Mouse (Mus musculus) liver (tissue): ENCODE results near the gene Aplp2.

Source experiments
- DNase-seq: peaks from one replicate; pipeline ENCODE4 v3.0.0-alpha.2; 2020; ENCODE audit warnings: mixed read lengths

The Aplp2 gene

GRCm38 (mm10) chr9:31223475-31223874 is 11.9 kb upstream of the Aplp2 start:
- DNase-seq, result no peak

DNA sequence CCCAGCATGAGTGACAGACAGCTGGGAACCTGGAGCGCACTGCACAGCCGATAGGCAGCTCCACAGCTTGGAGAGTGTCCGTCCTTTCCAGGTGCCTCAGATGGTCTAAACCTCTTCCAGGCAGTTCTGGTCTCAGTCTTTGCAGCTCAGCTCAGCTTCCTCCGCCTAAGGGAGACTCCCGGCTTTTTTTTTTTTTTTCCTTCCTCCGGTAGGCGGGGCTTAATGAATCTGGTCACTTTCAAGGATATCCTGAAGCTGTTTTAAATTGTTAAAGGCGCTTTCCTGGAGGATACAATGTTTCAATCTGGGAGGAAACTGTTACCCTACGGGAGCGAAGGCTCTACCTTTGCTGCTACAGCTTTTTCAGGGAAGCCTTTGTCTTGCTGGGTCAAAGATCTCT is 9.6 kb upstream of the Aplp2 start:
- no peak for DNase-seq

DNA sequence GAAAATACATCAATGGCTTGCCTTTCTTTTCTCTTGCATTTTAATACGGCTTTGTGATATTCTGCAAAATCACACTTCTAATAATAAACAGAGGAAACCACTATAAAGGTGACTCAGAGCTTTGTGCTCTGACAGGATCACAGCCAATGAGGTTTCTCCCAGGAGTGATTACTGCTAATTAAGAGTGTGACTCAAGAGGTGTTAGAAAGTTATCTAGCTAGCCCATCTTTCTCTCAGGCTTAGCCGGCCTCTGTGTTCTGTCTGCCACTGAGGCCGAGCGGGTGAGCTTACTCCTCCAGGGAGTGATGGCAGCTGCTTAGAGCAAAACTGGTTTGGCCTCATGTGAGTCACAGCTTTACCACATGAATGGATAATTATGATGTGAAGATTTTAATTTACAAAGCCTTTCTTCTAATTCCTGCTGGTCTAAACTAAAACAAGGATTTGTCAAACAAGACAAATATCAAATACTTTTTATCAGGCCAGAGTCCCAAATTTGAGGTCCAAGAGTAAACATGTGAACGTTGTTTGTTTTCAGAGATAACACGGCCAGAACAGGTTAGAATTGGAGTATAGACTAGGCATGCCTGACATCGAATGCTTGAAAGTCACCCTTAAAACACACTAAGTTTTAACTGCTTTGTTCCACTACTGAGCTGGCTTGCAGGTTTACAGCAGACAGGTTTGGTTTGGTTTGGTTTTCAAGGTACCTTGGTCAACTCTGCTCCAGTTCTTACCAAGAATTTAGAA is 6.2 kb upstream of the Aplp2 start:
- no peak for DNase-seq

DNA sequence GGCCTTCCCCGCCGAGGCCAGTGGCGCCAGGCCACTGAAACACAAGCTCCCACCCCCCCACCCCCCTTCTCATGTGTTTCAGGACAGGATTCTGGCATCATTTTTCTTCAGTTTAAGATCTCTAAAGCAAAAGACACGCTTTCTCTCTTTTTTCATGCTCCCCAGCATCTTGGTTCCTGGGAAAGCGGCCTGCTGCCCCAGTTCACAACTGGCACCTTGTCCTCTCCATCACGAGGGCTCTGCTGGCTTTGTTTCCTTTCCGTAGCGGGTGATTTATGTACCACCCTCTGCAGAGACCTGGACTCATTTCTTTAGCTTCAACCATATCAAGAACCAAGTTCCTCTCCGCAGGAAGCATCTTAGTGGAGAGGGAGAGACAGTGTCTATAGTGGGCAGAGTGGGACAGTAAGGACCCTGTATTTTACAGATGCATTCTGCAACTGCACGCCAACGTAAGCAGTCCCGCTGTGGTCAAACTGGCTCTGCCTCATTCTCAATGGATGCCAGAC is 939 bp upstream of the Aplp2 start:
- DNase-seq, result no peak

DNA sequence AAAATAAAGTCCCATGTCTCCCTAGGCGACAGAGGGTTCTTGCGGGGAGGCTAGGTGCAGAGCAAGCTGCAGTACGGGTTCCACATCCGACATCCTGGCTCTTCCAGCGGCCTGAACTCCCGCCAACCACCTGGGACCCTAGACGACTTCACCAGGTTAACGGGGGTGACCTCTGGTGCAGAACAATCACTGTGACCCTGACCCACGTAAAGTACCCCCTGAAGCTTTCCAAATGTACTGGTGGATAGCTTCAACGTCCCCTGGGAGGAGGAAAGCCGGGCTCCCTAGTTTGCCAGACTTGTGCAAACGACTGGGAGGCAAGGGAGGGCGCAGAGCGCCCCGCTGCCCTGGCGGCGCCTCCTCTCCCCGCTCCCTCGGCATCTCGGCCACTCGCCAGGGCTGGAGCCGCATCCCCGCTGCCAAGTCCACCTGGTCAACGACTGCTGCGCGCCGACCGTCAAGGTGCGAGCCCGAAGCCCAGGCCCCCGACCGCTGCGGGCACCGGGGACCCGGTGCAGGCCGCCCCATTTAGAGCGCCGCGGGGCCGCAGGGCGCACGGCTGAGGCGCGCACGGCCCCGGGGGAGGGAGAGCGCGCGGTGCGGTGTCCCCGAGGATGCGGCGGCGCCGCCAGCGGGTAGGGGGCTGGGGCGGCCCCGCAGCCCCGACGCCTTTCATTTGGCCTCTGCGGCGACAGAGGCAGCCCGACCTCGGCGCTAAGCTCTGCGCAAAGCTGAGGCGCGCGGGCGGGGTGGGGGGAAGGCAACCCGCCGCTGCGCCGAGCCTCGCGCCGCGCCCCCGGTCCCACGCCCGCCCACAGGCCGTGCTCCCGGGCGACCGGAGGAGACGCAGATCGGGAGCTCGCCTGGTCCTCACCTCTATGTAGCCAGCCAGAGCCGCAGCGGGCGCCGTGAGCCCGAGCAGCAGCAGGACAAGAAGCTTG is 596 bp downstream of the Aplp2 start:
- DNase-seq, result peak; percentile 51

DNA sequence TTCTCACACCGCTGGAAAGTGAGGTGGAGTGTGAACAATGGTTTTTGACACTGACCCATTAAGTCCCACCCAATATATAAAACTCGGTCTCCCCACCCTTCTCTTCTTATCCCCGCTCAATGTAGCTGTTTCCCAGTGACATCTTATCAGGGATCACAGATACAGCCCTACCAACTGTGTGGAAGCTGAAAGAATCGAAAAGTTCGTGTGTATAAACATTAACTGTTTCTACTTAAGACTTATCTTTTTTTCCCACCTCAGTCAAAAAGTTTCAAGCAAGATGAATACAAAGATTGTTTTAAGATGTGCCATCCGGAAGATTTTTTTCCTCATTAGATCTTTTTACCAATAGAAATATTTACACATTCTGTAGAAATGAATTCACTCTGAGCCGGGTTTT is 1.5 kb downstream of the Aplp2 start:
- DNase-seq, result peak; percentile 11

- no peak for DNase-seq
Observed at GRCm38 (mm10) chr9:31209502-31209901, 2.1 kb downstream of the Aplp2 start.

DNA sequence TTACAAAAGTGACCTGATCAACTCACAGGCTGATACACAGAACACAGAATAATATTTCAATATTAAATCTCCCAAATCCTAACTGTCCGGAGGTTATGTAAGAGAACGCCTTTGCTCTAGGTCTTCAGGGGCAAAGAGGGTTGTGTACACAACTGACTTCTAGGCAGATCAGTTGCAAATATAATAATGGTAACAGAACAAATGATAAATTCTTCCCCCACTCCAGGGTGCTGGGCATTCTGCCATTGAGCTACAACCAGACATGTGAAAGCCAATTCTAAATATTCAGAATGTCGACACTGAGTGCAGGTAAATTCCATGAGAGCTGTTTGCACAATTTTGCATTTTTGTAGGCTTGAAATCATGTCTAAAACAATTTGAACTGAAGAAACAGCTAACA is 3.9 kb downstream of the Aplp2 start:
- no peak for DNase-seq

DNA sequence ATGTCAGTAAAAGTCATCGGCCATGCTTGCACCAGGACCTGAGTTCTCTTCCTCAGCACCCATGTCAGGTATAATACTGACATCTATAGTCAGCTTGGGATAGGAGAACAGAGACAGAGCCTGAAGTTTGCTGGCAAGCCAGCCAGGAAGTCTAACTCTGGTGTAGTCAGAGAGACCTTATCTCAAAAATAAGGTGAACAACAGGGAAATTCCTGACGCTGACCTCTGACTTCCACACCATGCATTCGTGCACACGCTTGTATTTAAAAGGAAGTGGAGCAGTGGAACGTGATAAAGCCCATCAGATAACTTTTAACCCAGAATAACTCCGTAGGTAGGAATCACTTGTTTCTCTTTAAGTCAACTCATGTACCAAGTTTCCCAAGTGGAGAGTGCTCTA is 6.9 kb downstream of the Aplp2 start:
- DNase-seq, result no peak

GRCm38 (mm10) chr9:31203571-31204210 is 7.9 kb downstream of the Aplp2 start:
- DNase-seq, result no peak

GRCm38 (mm10) chr9:31203068-31203467 is 8.5 kb downstream of the Aplp2 start:
- DNase-seq, result no peak

DNA sequence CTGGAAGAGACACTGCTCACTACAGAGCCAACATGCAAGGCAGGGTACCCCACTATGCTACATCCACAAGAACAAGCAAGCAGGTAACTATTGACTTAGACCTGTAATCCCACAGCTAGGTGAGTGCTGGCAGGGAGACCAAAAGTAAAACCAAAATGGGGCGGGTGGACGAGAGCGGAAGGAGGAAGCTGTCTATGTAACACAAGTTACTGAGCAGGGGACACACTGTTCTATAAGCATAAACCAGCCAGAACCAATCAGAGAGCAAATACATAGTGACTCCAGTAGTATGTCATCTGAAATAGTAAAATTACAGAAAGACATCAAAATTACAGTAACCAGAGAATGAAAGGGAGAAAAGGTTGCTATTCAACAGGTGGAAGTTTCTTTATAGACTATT is 13.0 kb downstream of the Aplp2 start:
- DNase-seq, result no peak

DNA sequence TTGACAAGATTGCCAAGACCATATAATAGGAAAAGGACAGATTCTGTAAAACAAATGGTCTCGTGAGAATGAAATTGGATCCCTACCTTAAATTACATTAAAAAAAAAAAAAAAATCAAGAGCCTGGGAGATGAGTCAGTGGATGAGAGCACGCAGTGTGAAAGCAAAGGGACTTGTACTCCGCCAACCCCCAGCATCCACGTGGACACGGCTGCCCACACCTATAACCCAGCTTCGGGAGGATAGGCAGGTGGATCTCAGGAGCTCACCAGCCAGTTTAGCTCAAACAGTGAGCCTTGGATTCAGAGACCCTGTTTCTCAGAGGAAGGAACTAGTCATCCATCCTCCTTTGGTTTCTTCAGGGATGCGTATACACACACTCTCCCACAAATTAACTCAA is 13.8 kb downstream of the Aplp2 start:
- no peak for DNase-seq

GRCm38 (mm10) chr9:31196742-31197141 is 14.9 kb downstream of the Aplp2 start:
- DNase-seq, result no peak

GRCm38 (mm10) chr9:31195573-31195972 is 16.0 kb downstream of the Aplp2 start:
- DNase-seq, result no peak

GRCm38 (mm10) chr9:31192378-31192777 is 19.2 kb downstream of the Aplp2 start:
- no peak for DNase-seq

GRCm38 (mm10) chr9:31191543-31191942 is 20.1 kb downstream of the Aplp2 start:
- DNase-seq, result no peak

- DNase-seq, result no peak
Observed at GRCm38 (mm10) chr9:31189194-31189593, 22.4 kb downstream of the Aplp2 start.

- DNase-seq, result no peak
Observed at GRCm38 (mm10) chr9:31184439-31184838, 27.2 kb downstream of the Aplp2 start.

- DNase-seq, result no peak
Observed at GRCm38 (mm10) chr9:31183061-31183460, 28.6 kb downstream of the Aplp2 start.

DNA sequence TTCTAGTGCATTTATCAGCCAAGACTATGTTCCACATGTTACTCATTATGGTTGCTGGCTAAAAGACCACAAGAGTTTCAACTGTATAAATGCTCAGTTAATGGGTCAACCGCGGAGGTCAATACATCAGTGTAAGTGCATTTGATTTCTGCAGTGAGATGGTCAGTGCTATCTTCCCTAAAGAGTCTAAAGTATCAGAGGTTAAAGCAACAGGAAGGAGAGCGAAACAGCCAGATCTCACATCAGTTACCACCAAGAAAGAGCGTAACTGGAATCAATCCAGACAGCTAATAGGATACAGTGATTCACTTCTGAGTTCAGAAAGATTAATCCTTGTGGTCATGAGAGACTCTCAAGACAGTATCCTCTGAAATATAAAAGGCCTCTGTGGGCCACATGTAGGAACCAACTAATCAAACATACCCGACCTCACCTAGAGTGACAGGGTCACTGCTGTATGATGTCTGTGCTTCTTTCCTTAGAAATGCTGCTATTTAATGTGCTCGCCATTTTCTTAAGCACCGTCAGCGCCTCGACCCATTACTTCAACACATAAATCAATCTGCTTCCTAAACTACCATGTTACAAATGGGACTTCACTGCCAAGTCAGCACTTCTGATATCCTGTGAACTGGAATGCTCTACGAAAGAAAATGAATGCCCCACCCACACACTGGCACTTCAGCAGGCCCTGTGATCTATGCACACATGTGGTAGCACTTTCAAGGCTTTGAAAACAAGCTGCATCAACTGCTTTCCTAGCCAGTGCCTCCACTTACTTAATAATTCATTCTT is 30.1 kb downstream of the Aplp2 start:
- DNase-seq, result no peak

GRCm38 (mm10) chr9:31177692-31178091 is 33.9 kb downstream of the Aplp2 start:
- no peak for DNase-seq
